Mouse (Mus musculus) lung, postnatal 14 days (tissue): ENCODE measurements around the gene Fgfr3.

Experiments used
- DNase-seq: peaks from one replicate; pipeline ENCODE4 v3.0.0; 2021

Gene Fgfr3

GRCm38 (mm10) chr5:33733837-33734236 is 12.4 kb downstream of the Fgfr3 start:
- DNase-seq, result no peak

- DNase-seq, result no peak
Observed at GRCm38 (mm10) chr5:33735412-33736092, 14.1 kb downstream of the Fgfr3 start.

- no peak for DNase-seq
Observed at GRCm38 (mm10) chr5:33736230-33736629, 14.8 kb downstream of the Fgfr3 start.

- DNase-seq, result peak; percentile 83
Observed at GRCm38 (mm10) chr5:33737903-33738321, 16.4 kb downstream of the Fgfr3 start.

- DNase-seq, result no peak
Observed at GRCm38 (mm10) chr5:33738341-33738740, 16.9 kb downstream of the Fgfr3 start.

GRCm38 (mm10) chr5:33740548-33740947 is 19.1 kb downstream of the Fgfr3 start:
- no peak for DNase-seq

- no peak for DNase-seq
Observed at GRCm38 (mm10) chr5:33743481-33743880, 22.0 kb downstream of the Fgfr3 start.

GRCm38 (mm10) chr5:33777195-33777594 is 55.7 kb downstream of the Fgfr3 start:
- DNase-seq, result no peak

- DNase-seq, result no peak
Observed at GRCm38 (mm10) chr5:33781964-33782344, 60.5 kb downstream of the Fgfr3 start.

- peak; percentile 93 for DNase-seq
Observed at GRCm38 (mm10) chr5:33782345-33782998, 61.0 kb downstream of the Fgfr3 start, which contains the start of gene Letm1. Gene Letm1 (minus strand): TSS chr5:33782817.

GRCm38 (mm10) chr5:33782999-33783390 is 61.5 kb downstream of the Fgfr3 start:
- DNase-seq, result no peak
